Mouse (Mus musculus) left cerebral cortex, adult 8-10 months (tissue): ENCODE results near the gene 4930432K21Rik. TPM values are rescaled to one million over a fixed set of nuclear protein-coding genes. Genes with fewer than 3 reads are reported as not detected.

Source experiments
- DNase-seq, 2 experiments: peaks; one replicate each; pipeline ENCODE4 v3.0.0; 2022; ENCODE audit warnings: low spot score in 2 of 2
- total RNA-seq, 4 experiments: library from RNA; stranded (reverse); gene quantifications; 2 replicates each; pipeline ENCODE4 v1.2.4; 2022

Gene 4930432K21Rik
- 1 to 10 TPM; 2.8 to 3.2 (median 3.1) TPM for total RNA-seq

DNA sequence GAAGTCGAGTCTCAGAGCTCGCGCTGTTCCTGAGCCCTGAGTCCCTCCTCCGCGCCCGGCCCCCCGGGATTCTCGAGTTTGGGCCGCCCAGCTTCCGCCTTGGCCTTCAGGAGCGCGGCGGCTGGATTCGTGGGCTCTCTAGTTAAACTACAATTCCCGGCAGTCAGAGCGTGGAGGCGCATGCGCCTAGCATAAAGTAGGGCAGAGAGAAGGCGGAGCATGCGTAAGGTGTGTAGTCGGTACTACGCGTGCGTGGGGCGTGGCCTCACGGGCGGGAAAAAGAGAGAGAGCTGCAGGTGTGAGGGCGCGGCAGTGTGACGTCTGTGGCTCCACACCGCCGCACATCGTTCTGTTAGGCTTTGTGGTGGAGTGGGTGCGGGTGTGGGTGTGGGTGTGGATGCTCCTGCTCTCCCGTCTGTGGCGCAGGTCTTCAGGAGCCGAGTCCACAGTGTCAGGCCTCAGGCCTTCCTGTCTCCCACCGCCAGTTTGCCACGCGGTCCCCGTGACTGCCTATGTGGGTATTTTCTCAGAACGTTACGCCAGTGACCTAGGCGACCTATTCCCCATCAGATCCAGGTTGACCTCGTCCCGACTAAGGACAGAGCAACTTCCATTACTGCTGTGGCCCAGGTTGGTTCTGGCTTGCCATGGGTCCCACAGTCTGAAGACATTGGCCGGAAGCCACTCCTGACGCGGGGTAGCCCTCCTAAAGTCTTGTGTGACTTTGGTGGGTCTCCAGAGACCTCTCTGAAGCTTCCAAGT lies at the start of gene 4930432K21Rik, which contains the start of gene Cc2d1a:
TSS of gene 4930432K21Rik (plus strand) at position 257 of the 762 bp plus-strand sequence.
TSS of gene Cc2d1a (minus strand) at position 168 of the 762 bp plus-strand sequence.
- DNase-seq: peak; percentile 85 to 97

- DNase-seq: no peak
These were observed 49.4 kb upstream of the 4930432K21Rik start for GRCm38 (mm10) chr8:84098376-84098775.

DNA sequence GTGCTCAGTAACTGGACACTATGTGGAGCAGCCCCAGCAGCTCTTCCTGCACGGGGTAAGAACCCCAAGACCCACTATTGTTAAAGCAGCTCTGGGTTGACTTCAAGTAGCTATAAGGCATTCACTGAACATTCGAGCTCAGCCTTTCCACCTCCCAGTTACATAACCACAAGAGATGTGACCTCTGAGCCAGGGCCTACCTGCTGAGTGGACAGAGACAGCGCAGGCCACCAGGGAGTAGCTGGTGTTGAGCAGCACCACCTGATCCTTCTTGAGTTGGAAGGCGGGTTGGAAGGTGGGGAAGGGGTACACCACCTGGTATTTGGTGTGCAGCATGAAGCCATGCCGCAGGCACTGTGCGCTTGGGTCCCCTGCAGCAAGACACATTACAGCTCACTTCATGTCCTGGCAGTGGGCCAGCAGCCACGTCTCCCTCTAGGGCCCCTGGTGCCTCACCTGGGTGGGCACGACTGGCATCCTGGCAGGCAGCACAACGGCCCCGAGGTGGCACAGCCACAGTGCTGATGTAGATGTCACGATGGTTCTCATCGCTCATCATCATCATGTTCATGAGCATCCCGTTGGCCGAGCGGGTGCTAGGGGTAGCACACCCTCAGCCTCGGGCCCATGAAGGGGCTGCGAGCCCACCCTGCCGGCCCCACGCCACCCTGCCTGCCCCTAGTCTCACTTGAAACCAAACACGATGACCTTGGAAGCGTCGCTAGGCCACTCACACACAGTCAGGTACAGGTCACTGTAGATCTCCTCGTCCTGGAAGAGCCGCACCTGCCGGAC lies 46.2 kb upstream of the 4930432K21Rik start:
- DNase-seq: no peak

GRCm38 (mm10) chr8:84103601-84104000 lies 44.2 kb upstream of the 4930432K21Rik start:
- no peak for DNase-seq

DNA sequence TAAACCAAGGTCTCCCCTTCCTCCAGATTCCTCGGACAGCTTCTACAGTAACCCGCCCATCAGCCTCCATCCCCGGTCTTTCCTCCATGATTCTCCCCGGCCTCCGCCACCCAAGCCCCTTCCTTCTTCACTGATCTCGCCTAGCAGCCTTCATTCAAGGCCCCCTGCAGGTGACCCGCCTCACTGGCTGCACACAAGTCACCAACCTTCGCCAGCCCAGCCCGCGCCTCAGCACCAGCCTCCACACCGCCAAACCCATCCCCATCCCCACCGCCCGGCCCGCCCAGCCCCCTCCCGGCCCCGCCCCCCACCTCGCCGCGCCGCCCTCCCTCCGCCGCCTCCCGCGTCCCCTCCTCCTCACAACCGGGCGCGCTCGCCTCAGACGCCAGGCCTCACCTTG lies 43.6 kb upstream of the 4930432K21Rik start:
- no peak for DNase-seq

DNA sequence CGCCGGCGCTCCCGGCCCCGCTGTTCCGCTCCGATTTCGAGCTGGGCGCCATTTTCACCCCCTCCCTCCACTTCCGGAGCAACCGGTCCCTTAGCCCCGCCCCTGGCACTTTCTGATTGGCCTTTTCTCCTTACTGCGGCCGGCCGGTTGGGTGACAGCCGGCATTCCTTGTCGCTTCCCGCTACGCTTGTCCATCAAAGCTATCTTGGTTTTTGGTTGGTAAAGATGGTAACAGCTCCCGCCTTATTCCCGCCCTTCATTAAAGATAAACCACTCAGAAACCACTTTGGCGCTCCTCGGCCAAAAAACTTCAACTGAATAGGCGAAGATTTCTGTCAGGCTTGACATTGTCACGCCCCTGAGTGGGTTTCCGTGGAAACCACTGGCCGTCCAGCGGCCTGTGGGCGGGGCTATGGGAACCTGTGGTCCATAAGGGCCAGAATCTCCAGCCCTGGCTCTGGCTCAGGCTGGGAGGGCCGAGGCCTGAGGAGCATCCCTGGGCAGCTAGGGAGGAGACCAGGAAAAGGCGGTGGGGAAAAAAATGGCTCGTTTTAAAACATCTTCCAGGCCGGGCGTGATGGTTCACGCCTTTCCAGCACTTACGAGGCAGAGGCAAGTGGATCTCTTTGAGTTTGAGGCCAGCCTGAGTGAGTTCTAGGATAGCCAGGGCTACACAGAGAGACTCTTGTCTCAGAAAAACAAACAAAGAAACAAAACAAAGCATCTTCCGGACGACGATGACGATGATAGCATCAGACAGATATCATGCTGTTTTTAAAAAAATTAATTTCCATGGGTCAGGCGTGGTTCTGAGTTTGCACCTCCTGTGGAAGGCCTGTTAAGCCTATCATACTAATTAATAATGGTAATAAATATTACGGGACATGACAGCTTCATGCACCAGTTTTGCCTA lies 42.9 kb upstream of the 4930432K21Rik start, which contains the start of gene Dcaf15:
TSS of gene Dcaf15 (minus strand) at position 72 of the 913 bp plus-strand sequence.
- peak; percentile 89 to 98 for DNase-seq

GRCm38 (mm10) chr8:84105676-84106075 lies 42.1 kb upstream of the 4930432K21Rik start:
- DNase-seq: no peak

GRCm38 (mm10) chr8:84106216-84107040 lies 41.4 kb upstream of the 4930432K21Rik start:
- no peak for DNase-seq

DNA sequence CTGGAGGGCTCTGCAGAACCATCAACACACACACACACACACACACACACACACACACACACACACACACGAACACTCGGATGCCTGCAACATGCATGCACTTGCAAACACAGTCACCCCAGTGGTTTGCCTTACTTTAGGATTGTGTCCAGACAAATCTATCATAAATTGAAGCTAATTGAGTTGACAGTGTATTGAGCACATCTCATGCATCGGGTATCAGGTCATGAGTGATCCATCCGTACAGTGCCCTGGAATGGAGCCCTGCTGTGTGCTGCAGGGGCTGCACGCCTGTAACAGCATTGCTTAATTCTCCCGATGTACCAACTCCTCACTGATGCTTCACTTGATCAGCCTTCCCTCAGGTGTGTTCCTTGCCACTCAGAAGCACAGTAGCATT lies 32.2 kb upstream of the 4930432K21Rik start:
- no peak for DNase-seq

GRCm38 (mm10) chr8:84122151-84122550 lies 25.7 kb upstream of the 4930432K21Rik start:
- DNase-seq: no peak

DNA sequence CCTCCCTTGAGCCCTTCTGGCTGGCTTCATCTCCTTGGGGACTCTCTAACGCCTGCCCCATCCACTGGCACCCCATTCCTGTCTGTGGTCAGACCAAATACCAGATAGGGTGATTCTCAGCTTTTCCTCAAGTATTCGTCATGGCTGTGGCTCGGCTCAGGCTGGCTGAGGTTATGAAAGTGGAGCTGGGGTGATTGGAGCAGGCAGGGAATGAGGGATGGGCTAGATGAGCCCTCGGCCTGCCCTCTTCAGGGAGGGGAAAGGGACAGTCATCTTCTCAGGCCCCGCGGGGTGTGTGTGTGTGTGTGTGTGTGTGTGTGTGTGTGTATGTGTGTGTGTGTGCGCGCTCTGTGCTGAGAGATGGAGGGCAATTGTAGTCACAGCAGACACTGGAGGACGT lies 22.2 kb upstream of the 4930432K21Rik start, which contains the start of gene Podnl1:
TSS of gene Podnl1 (plus strand) at position 334 of the 400 bp plus-strand sequence.
- no peak for DNase-seq

GRCm38 (mm10) chr8:84126742-84127141 lies 21.1 kb upstream of the 4930432K21Rik start:
- no peak for DNase-seq

GRCm38 (mm10) chr8:84127202-84127901 lies 20.5 kb upstream of the 4930432K21Rik start:
- DNase-seq: no peak

GRCm38 (mm10) chr8:84128277-84128676 lies 19.5 kb upstream of the 4930432K21Rik start:
- no peak for DNase-seq

GRCm38 (mm10) chr8:84130806-84131205 lies 17.0 kb upstream of the 4930432K21Rik start:
- DNase-seq: no peak

GRCm38 (mm10) chr8:84132225-84132624 lies 15.6 kb upstream of the 4930432K21Rik start:
- no peak for DNase-seq

GRCm38 (mm10) chr8:84137848-84138247 lies 10.0 kb upstream of the 4930432K21Rik start:
- DNase-seq: no peak

DNA sequence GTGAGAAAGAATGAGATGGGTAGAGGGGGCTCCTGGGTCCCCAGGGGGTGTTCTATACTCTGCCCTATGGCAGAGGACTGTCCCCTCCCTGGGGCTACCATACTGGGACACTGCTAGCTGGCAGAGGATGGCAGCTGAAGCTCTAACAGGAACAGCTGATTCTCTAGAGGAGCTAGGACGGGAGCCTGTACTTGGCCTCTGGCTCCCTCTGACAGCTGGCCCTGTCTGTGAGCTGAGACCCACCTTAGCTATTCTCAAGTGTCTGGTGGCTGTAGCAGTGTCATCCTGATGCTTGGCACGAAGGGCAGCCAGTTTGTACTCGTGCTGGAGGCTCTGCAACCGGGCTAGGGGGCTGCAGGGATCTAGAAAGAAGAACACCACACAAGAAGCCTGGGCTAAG lies 7.0 kb upstream of the 4930432K21Rik start:
- DNase-seq: no peak

GRCm38 (mm10) chr8:84144636-84145245 lies 3.1 kb upstream of the 4930432K21Rik start:
- DNase-seq: no peak
